Mouse (Mus musculus): ENCODE measurements around the gene Gkap1.

Gkap1 gene

GRCm38 (mm10) chr13:58275599-58275998, at the start of gene Gkap1:
Gene Gkap1, minus strand, starts transcription at chr13:58275699.
- no peak for ATAC-seq (ENCODE audit: low TSS enrichment)

- no peak for ATAC-seq (ENCODE audit: low TSS enrichment)
Observed at GRCm38 (mm10) chr13:58317768-58318167, 42.3 kb upstream of the Gkap1 start.

GRCm38 (mm10) chr13:58314991-58315390, 39.5 kb upstream of the Gkap1 start:
- no peak for ATAC-seq (ENCODE audit: low TSS enrichment)

GRCm38 (mm10) chr13:58313758-58314157, 38.3 kb upstream of the Gkap1 start:
- ATAC-seq (ENCODE audit: low TSS enrichment): no peak

GRCm38 (mm10) chr13:58311351-58311750, 35.9 kb upstream of the Gkap1 start:
- ATAC-seq (ENCODE audit: low TSS enrichment): no peak

- no peak for ATAC-seq (ENCODE audit: low TSS enrichment)
Observed at GRCm38 (mm10) chr13:58309499-58309898, 34.0 kb upstream of the Gkap1 start.

GRCm38 (mm10) chr13:58307453-58307852, 32.0 kb upstream of the Gkap1 start:
- ATAC-seq (ENCODE audit: low TSS enrichment): no peak

- no peak for ATAC-seq (ENCODE audit: low TSS enrichment)
Observed at GRCm38 (mm10) chr13:58305230-58305629, 29.7 kb upstream of the Gkap1 start.

DNA sequence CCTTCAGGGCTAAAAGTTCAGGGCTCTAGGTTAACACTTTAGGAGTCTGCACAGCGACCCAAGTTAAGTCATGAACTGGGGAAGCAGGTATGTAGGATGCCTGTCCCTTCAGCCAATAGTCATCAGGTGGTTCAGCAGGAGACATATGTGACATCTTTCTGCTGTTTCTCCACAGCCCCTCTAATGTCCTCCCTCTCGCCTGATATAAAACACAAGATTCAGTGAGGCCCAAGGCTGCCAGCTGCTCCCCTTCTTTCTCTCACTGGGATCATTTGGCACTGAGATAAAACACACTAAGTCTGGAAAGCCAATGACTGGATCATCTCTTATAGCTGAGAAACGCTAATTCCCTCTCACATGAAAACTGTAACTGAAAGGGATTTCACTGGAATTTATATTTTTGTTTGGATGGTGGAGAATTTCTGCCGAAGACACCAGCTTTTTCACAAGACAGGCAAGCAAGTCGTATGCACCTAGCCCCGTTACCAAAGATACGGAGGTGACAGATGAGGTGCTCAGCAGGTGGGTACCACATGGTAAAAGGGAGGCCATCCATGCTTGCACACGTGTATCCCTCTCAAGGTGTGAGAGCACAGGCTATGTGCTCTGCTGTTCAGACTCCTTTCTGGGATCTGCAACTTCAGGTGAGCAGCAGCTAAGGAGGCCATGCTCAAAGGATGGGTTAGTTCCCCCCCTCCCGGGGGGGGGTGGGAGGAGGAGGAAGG, 27.1 kb upstream of the Gkap1 start:
- ATAC-seq (ENCODE audit: low TSS enrichment): no peak

- ATAC-seq (ENCODE audit: low TSS enrichment): no peak
Observed at GRCm38 (mm10) chr13:58301961-58302360, 26.5 kb upstream of the Gkap1 start.

DNA sequence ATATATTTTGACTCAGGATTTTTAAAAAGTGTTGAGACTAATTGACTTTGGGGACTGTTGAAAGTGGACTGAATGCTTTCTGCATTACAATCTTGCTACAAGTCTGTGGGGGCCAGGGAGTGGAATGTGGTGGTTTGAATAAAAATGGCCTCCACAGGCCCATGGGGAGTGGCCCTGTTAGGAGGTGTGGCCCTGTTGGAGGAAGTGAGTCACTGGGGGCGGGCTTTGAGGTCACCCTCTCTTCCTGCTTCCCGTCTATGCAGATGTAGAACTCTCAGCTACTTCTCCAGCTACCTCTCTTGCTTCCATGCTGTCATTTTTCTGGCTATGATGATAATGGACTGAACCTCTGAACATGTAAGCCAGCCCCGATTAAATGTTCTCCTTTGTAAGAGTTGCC, 23.3 kb upstream of the Gkap1 start:
- no peak for ATAC-seq (ENCODE audit: low TSS enrichment)

DNA sequence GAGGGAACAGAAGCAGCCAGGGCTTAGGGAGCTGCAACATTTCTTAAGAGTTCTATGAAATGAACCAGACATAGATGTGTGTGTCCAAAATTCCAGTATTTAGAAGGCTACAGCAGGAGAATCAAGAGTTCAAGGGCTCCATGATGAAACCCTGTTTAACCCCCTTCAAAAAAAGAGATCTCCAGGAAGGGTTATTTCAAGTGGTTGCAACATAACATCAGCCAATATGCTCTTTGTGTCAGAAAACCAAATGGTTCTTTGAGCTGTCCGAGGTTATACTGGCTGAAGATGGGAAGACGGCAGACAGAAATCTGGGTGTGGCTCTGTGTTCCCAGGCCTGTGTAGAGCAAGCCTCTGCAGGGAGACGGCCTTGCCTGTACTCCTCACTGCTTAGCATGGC, 20.1 kb upstream of the Gkap1 start:
- no peak for ATAC-seq (ENCODE audit: low TSS enrichment)

DNA sequence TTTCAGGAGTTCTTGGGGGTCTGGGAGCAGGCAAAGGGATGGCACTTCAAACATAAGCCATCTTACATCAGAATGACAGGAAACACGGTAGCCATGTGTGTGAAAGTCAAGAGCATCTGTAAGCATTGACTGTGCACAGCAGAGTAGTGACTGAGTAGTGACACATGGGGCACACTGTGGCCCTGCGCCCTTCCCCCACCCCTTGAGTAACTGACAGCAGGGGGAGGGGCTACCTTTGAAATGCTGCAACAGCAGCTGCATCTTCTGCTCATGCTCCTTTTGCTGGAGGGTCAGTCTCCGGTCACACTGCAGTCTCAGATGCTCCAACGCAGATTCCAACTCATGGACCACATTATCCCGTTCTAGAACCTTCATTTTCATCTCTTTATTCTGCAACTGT, 17.3 kb upstream of the Gkap1 start:
- ATAC-seq (ENCODE audit: low TSS enrichment): no peak

GRCm38 (mm10) chr13:58289308-58289707, 13.8 kb upstream of the Gkap1 start:
- ATAC-seq (ENCODE audit: low TSS enrichment): no peak

GRCm38 (mm10) chr13:58287822-58288221, 12.3 kb upstream of the Gkap1 start:
- ATAC-seq (ENCODE audit: low TSS enrichment): peak; percentile 92; the same call in 1 of the 2 replicates

GRCm38 (mm10) chr13:58283466-58283865, 8.0 kb upstream of the Gkap1 start:
- no peak for ATAC-seq (ENCODE audit: low TSS enrichment)

DNA sequence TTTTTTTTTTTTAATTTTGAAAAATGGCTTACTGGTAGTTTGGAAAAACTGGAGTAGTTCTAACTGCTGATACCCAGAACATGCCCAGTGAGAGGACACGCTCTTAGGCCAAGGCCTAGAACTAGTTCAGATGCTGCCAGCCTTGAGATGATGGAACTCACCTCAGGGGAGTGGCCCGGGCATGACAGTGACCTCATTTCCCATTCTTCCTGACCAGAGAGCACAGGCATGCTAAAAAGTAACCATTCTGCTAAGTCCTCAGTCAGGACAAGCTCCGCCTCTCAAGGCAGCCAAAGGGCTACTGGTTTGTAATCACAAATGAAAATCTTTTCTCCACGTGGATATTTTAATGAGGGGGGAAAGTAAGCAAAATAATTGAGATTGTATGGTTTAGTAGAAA, 6.4 kb upstream of the Gkap1 start:
- ATAC-seq (ENCODE audit: low TSS enrichment): no peak

DNA sequence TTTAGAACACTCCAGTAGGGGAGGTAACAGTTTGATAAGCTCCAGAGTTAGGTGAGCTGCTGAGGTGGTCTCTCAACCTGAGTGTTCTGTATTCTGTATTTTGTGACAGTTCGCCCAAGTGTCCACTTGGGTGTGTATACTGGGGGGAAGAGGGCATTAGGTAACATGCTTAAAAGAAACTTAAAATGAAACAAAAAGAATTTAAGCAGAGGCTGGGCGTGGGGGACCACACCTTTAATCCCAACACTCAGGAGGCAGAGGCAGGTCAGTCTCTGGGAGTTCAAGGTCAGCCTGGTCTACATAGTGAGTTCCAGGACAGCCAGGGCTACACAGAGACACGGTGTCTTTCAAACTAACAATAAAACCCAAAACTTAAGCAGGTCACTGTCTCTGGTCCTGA, 5.0 kb upstream of the Gkap1 start:
- ATAC-seq (ENCODE audit: low TSS enrichment): no peak

DNA sequence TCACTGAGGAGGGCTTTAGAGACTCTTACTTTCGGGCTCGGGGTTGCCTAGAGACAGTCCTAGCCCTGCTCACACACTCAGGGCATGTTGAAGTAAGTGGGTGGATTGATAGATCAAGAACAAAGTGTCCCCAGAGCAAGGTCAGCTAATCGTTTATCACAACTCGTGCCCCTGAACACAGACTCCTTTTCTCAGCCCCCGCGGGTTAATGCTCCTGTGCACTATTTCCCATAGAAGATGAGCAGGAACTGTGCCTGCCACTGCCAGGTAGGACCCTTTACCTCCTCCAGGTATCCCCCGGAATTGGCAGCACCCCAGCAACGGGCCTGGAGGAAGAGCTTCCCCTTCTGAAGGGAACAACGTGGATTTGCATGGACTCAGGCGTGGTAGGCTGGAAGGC, 757 bp upstream of the Gkap1 start:
- no peak for ATAC-seq (ENCODE audit: low TSS enrichment)

DNA sequence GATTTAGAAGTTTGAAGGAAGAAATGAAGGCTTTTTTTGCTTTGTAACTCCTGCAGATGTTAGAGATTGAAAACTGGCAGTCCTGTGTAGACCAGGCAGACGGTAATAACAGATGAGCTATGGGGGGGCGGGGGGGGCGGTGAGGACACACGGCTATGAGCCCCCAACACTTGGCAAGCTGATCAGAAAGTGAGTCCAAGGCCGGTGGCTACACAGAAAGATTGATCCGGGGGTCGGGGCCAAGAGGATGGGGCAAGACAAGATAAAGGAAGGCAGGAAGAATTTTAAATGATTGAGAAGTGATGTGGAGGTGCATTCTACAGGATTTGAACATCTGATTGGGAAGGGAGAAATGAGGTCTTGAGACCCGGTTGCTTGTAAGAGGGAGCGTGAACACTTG, 423 bp downstream of the Gkap1 start:
- ATAC-seq (ENCODE audit: low TSS enrichment): no peak

DNA sequence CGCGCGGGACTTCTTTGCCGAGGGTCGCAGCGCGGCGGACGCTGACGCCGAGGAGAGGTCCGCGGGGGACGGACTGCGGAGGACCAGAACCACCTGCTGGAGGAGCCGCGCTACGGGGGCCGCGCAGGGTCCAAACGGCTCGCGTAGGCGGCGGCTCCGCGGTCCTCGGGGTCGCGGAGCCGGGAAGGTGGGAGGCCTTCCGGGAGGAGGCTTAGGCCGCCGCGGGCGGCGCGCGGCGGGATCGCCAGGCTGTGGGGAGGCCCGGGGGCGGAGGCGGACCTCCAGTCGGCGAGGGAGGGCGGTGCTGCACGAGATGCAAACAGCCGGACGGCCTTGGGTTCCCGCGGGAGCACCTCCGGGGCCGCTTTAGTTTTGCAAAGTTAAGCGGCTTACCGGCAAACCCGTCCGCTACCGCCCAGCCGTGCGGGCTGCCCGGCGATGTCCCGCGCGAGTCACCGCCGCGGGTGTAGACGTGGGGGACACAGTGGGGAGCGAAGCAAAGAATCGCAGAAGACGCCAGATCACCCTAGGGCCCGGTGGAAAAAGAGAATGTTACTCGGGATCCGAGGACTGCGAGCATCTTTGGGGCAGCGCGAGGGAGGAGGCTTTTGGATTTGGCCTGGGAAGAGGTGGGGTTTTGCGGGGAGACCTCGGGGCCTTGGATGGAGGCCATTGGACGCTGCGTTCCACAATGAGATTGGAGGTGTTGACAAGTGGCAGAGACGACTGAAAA, 1.1 kb downstream of the Gkap1 start:
- peak; percentile 62 for ATAC-seq (ENCODE audit: low TSS enrichment)

GRCm38 (mm10) chr13:58273411-58274258, 1.9 kb downstream of the Gkap1 start:
- ATAC-seq (ENCODE audit: low TSS enrichment): peak; percentile 67; the same call in 1 of the 2 replicates

All from frontal cortex, adult (tissue).